Mouse (Mus musculus) hindbrain, embryonic 12.5 days (tissue): ENCODE results near the gene Snapin. TPM values are rescaled to one million over a fixed set of nuclear protein-coding genes. Genes with fewer than 3 reads are reported as not detected.

Source experiments
- ATAC-seq: fragments of 200-750 bp; cut with Nextera tagmentation; 2 replicates; pipeline ENCODE4 v1.8.0; 2017; ENCODE audit warnings: moderate TSS enrichment; ENCODE audit not compliant: low FRiP score
- H3K27ac ChIP-seq: fragments of 300-500 bp; sonication (generic); 2 replicates; pipeline ENCODE4 v1.5.1; 2016; ENCODE audit warnings: mild to moderate bottlenecking
- H3K27me3 ChIP-seq: fragments of 300-500 bp; sonication (generic); 2 replicates; pipeline ENCODE4 v1.6.1; 2016; ENCODE audit warnings: mild to moderate bottlenecking
- H3K36me3 ChIP-seq: fragments of 300-500 bp; sonication (generic); 2 replicates; pipeline ENCODE4 v1.6.1; 2016; ENCODE audit warnings: mild to moderate bottlenecking
- H3K4me1 ChIP-seq: fragments of 300-500 bp; sonication (generic); 2 replicates; pipeline ENCODE4 v1.6.1; 2016
- H3K4me2 ChIP-seq: fragments of 300-500 bp; sonication (generic); replicated peaks from 2 replicates; pipeline ENCODE4 v1.6.1; 2016; ENCODE audit warnings: mild to moderate bottlenecking
- H3K4me3 ChIP-seq: fragments of 300-500 bp; sonication (generic); 2 replicates; pipeline ENCODE4 v1.5.1; 2016; ENCODE audit warnings: mild to moderate bottlenecking
- H3K9ac ChIP-seq: fragments of 300-500 bp; sonication (generic); 2 replicates; pipeline ENCODE4 v1.6.1; 2016; ENCODE audit warnings: mild to moderate bottlenecking, moderate library complexity
- H3K9me3 ChIP-seq: fragments of 300-500 bp; sonication (generic); replicated peaks from 2 replicates; pipeline ENCODE4 v1.6.1; 2016; ENCODE audit warnings: mild to moderate bottlenecking
- WGBS: fragments of 180-500 bp; shearing (Covaris S2); methylation state at CpG from one replicate; pipeline ENCODE4 v1.1.7; 2016; 5-methylcytosine and 5-hydroxymethylcytosine counted together
- polyA plus RNA-seq: library from polyadenylated mRNA; unstranded; fragments of >200 nt; fragmentation: Nextera tagmentation; extraction: Ambion mirVana; gene quantifications from 2 replicates; pipeline ENCODE4 v1.2.1, GENCODE M21; 2016

Snapin gene
- polyA plus RNA-seq, 1 experiment from 2014 or later, result 80.6 TPM

DNA sequence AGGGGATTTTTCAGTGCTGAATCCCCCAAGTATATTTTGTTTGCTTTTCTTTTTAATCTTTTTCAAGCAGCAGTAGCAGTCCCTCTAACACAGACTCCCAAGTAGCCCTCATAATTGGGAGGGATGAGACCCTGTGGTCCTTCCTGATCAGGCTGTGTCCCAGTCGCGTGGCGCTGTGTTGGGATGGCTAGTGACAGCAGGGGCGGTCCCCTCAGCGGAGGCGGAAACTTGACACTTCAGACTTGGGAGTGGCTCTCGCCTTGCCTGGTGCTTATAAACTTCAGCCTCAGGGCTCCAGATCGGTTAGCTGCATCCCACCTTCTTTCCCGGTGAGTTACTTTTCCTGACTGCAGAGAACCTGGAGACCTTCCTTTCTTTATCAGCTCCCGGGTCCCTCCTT, 23.9 kb upstream of the Snapin start:
- 1% methylated on average over 10 of the region's 10 CpGs for WGBS
- no peaks in the 10 kb centered on the region for H3K36me3 ChIP-seq
- H3K4me1 ChIP-seq, result peaks cover 14% of the 10 kb centered on the region; the same call in 1 of the 2 replicates
- peak overlapping the region; percentile 64 for H3K4me2 ChIP-seq
- H3K27ac ChIP-seq, result no peak overlapping the region
- H3K27me3 ChIP-seq, result peaks cover 41% of the 10 kb centered on the region
- peak overlapping the region; percentile 29 for H3K4me3 ChIP-seq
- peak overlapping the region; percentile 10; the same call in 1 of the 2 replicates for H3K9ac ChIP-seq
- H3K9me3 ChIP-seq, result no peaks in the 10 kb centered on the region
- peak; percentile 52; the same call in 1 of the 2 replicates for ATAC-seq

DNA sequence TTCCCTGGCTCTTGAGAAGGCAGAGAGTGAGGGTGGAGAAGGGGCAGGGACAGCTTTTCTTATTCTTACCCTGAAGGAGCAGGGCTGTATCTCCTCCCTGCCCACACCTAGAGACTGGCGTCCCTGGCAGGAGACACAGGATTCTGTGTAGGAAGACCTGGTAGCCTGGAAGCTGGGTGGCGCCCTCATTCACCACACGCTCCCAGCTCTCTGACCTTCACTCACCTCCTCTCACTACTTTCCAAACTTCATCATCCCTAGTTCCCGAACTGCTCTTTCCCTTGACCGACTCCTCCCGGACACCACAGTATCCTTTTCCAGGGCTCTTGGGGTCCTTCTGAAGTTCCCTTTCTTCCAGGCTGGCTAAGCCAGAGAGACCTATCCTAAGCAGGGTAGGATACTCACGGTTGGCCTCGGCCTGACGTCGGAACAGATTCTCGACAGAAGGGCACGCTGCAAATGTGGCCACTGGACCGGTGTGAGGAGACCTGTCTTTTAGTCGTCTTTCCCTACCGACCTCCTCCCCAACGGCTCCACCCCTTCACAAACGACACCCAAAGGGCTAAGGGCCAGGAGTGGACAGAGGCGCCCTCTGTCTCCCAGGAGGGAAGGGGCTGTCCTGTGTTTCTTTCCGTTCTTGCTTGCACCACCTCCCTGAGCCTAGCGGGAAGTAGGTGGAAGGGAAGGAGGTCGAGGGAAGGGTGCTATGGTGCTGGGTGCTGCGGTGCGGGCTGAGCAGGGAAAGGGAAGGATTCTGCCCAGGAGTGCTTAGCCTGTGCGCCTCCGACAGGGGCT, 23.2 kb upstream of the Snapin start, which contains the start of the genes S100a1 and S100a13:
Gene S100a1 (minus strand): TSS at position 597 of the 795 bp plus-strand sequence.
Gene S100a13 (plus strand): TSS at position 640 of the 795 bp plus-strand sequence.
- Histone ChIP-seq H3K4me1 (peaks cover 14% of the 10 kb centered on the region; the same call in 1 of the 2 replicates), H3K4me3 (peak within 1 kb of the TSS; percentile 29), H3K9ac (peak within 1 kb of the TSS; percentile 46), H3K4me2 (peak within 1 kb of the TSS; percentile 64), H3K36me3 (no peaks in the 10 kb centered on the region), H3K9me3 (no peaks in the 10 kb centered on the region), H3K27me3 (peaks cover 41% of the 10 kb centered on the region), H3K27ac (no peak within 1 kb of the TSS)
- WGBS, result 4% methylated on average over 25 of the region's 25 CpGs
- peak; percentile 26; the same call in 1 of the 2 replicates for ATAC-seq

DNA sequence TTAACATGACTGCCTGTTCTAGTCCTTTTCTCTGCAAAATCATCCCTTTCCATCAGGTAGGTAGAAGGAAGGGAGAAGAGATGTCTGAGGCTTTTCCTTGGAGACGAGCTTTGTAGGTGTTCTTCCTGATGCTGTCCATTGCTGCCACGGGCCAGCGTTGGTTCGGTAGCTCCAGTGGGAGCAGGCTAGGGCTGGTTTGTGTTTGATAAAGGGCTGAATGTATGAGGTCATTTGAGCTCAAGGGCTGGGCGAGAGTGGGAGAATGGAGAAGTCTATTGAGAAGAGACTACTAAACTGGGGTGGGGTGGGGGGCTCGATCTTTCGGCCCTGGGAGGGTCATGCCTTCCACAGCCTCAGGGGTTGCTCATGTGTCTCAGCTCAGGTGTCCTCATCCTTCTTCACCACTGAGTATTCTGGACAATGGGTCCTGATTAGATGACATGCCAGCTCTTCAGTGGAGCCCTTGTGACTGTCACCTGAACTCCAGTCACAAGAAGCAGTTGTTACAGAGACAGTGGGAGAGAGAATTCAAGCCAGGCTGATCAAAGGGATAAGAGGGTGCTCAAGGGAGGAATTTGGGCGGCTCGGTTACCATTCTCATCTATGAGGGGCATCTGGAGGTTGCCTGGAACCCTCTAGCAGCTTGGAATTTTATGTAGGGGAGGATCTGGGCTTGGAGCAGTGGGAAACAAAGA, 22.3 kb upstream of the Snapin start:
- no peak for ATAC-seq
- H3K4me1 ChIP-seq, result peaks cover 16% of the 10 kb centered on the region
- H3K36me3 ChIP-seq, result no peaks in the 10 kb centered on the region
- no peak overlapping the region for H3K4me3 ChIP-seq
- H3K27me3 ChIP-seq, result peaks cover 41% of the 10 kb centered on the region
- WGBS, result 75% methylated on average over 9 of the region's 9 CpGs
- H3K27ac ChIP-seq, result no peak overlapping the region
- no peak overlapping the region; the same call in 1 of the 2 replicates for H3K4me2 ChIP-seq
- H3K9ac ChIP-seq, result no peak overlapping the region
- H3K9me3 ChIP-seq, result no peaks in the 10 kb centered on the region

DNA sequence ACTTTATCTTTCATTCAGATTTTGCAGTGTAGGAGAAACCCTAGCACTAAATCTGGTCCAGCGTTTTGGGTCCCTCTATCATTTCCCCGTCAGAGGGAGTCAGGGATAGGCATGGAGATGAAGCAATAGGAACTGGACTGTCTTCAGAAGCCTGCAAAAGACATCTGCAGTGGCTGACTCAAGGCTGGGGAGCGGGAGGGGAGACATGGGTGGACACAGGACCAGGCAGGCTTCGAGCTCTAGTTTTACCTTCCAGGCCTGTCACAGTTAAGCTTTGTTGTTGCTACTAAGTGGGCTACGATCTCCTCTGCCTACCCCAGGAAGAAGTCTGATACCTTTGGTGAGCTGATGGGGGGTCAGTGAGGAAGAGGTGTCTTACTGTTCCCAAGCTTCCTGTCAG, 21.4 kb upstream of the Snapin start:
- H3K4me2 ChIP-seq, result no peak overlapping the region
- peaks cover 24% of the 10 kb centered on the region for H3K4me1 ChIP-seq
- 0 out of 2 replicates have a peak, but pooled peaks cover 2% of the 10 kb centered on the region for H3K36me3 ChIP-seq
- H3K4me3 ChIP-seq, result no peak overlapping the region
- H3K9ac ChIP-seq, result no peak overlapping the region
- no peak for ATAC-seq
- 85% methylated on average over 5 of the region's 5 CpGs for WGBS
- H3K27me3 ChIP-seq, result peaks cover 41% of the 10 kb centered on the region
- no peak overlapping the region for H3K27ac ChIP-seq
- no peaks in the 10 kb centered on the region for H3K9me3 ChIP-seq

DNA sequence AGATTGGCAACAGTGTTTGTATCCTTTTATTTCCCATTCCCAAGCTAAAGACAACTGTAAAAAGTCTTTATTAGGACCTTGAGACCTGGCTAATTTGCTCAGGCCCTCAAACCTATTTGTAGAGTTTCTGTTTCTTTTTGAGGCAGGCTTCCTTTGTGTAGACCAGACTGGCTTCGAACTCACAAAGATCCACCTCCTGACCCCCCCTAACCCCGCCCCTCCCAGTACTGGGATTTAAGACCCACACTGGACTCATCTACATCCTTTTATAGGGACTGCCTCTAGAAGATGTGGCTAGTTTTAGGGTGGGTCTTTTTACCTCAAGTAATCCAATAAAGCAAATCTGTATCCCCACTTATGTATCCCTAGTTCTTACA, 18.9 kb upstream of the Snapin start:
- 0 out of 2 replicates have a peak overlapping the region, but pooled peaks have one; percentile 94 for H3K27ac ChIP-seq

DNA sequence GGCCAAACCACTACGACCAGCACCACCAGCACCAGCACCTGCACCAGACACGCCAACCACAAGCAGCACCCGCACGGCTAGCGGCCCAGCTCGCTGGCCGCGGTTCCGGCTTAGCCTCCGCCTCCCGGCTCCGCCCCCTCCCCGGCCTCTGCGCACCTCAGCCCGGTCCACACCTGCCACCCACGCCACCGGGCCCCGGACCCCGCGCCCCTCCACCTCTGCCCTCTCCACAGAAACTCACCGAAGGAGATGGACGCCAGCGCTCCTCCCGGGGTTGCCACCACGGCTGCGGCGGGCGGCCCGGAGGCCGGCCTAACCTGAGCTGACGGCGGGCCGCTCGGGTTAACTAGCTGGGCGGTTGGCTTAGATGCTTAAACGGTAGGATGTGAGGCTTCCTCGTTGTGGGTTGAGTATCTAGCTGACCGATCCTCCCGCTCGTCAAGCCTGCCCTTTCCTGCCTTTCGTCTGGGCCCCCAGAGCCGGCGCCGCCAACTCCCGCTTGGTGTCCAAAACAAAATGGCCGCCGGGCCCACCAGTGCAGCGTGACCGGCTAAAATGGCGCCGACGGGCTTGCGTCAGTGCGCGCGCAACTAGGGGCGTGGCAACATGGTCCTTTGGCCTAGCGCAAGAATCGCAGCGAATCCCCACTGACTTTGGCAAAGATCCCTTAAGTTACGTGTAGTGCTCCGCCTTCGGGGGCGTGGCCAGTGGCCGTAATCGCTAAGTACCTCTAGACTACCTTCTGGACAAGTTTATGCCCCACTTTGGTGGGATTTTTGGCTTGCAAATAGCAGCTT, 18.3 kb upstream of the Snapin start, which contains the start of gene Chtop:
Gene Chtop (minus strand): TSS at position 549 of the 797 bp plus-strand sequence.
- Histone ChIP-seq H3K27me3 (peaks cover 23% of the 10 kb centered on the region), H3K36me3 (peaks cover 32% of the 10 kb centered on the region), H3K4me3 (peak within 1 kb of the TSS; percentile 91), H3K9me3 (no peaks in the 10 kb centered on the region), H3K9ac (peak within 1 kb of the TSS; percentile 95), H3K4me2 (peak within 1 kb of the TSS; percentile 79), H3K4me1 (peaks cover 15% of the 10 kb centered on the region), H3K27ac (peak within 1 kb of the TSS; percentile 94)
- whole genome bisulfite sequencing, result under 1% methylated on average over 65 of the region's 66 CpGs
- ATAC-seq, result peak; percentile 93

More for the DNA sequence above, 18.9 kb upstream of the Snapin start:
- 8% methylated on average over 2 of the region's 2 CpGs for WGBS
- peaks cover 19% of the 10 kb centered on the region for H3K4me1 ChIP-seq
- no peak overlapping the region for H3K9ac ChIP-seq
- H3K9me3 ChIP-seq, result no peaks in the 10 kb centered on the region
- H3K4me3 ChIP-seq, result peak overlapping the region; percentile 91
- H3K27me3 ChIP-seq, result peaks cover 29% of the 10 kb centered on the region
- ATAC-seq, result peak; percentile 35
- H3K36me3 ChIP-seq, result peaks cover 26% of the 10 kb centered on the region
- peak overlapping the region; percentile 79 for H3K4me2 ChIP-seq

DNA sequence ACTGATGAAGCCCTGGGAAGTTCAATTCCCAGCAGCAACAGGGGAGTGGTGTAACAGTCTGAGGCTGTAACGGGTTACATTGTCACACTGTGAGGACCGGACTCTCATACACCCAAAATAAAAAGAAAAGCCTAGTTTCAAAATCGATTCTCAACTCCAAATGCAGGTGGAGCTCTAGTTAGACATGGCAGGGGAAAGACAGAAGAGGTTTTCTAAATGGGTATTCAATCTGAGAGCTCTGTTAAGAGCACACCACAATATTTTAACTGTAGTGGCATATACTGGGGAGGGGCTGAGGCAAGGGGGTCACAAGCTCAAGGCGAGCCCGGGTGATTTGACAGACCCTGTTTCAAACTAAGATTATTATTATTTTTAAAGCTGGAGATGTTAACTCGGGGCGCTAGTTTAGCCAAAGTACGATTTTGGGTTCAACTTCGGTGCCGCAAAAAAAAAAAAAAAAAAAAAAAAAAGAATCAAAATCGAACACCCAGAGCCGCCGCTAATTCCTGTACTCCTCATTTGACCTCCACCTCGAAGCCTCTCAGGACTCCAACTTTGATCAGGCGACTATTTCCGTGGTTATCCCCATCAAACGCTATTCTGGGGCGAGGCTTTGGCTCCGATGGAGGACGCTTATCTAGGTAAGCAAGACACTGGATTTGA, 17.6 kb upstream of the Snapin start:
- peaks cover 16% of the 10 kb centered on the region for H3K27me3 ChIP-seq
- no peak for ATAC-seq
- 4% methylated on average over 20 of the region's 20 CpGs for WGBS

DNA sequence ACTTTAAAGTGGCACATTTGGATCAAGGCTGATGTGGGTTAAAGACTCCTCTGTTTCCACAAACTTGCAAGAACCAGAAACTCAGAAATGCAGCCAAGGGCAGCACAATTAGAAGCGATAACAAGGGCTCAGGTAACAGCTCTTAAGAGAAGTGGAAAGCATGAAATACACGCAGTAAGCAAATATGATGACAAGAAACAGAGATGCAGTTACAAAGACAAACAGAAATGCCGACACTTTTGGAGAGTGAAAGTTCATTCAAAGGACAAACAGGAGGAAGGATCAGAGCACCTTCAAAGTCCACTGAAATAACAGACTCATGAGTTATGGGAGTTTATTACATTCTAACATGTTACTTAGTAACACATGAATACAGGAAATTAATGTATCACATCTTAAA, 15.5 kb upstream of the Snapin start:
- no peak overlapping the region for H3K9ac ChIP-seq
- H3K4me3 ChIP-seq, result no peak overlapping the region
- H3K27ac ChIP-seq, result no peak overlapping the region
- H3K9me3 ChIP-seq, result no peaks in the 10 kb centered on the region
- no peak overlapping the region for H3K4me2 ChIP-seq
- peaks cover 5% of the 10 kb centered on the region; the same call in 1 of the 2 replicates for H3K27me3 ChIP-seq
- ATAC-seq, result no peak
- peaks cover 13% of the 10 kb centered on the region for H3K4me1 ChIP-seq
- WGBS, result 95% methylated on average over 3 of the region's 3 CpGs
- H3K36me3 ChIP-seq, result peaks cover 59% of the 10 kb centered on the region

More for the DNA sequence above, 17.6 kb upstream of the Snapin start:
- peak overlapping the region; percentile 94 for H3K27ac ChIP-seq
- peaks cover 38% of the 10 kb centered on the region for H3K36me3 ChIP-seq
- H3K4me3 ChIP-seq, result peak overlapping the region; percentile 91
- peak overlapping the region; percentile 95 for H3K9ac ChIP-seq
- peak overlapping the region; percentile 79 for H3K4me2 ChIP-seq
- no peaks in the 10 kb centered on the region for H3K9me3 ChIP-seq
- H3K4me1 ChIP-seq, result peaks cover 13% of the 10 kb centered on the region

DNA sequence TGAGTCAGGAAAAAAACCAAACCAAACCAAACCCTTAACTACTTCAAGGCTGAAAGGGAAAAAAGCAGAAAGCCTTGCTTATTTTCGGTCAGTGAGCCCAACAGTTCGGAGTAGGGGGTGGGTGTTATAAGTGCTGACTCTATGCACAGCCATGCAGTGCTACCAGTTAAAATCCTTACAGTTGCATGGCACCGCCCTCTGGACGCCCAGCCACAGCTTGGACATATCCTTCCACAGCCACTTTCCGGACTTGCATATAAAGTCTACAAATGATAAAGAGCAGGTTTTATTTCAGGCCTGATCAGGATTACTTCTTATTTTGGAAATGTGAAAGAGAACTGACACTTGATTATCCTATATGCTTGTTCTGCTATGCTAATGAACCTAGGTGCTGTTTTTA, 14.4 kb upstream of the Snapin start:
- no peaks in the 10 kb centered on the region for H3K9me3 ChIP-seq
- H3K4me2 ChIP-seq, result no peak overlapping the region
- peaks cover 66% of the 10 kb centered on the region for H3K36me3 ChIP-seq
- no peak overlapping the region for H3K4me3 ChIP-seq
- no peak overlapping the region for H3K27ac ChIP-seq
- 94% methylated on average over 5 of the region's 5 CpGs for WGBS
- ATAC-seq, result no peak
- no peaks in the 10 kb centered on the region for H3K27me3 ChIP-seq
- peaks cover 13% of the 10 kb centered on the region for H3K4me1 ChIP-seq
- H3K9ac ChIP-seq, result no peak overlapping the region

DNA sequence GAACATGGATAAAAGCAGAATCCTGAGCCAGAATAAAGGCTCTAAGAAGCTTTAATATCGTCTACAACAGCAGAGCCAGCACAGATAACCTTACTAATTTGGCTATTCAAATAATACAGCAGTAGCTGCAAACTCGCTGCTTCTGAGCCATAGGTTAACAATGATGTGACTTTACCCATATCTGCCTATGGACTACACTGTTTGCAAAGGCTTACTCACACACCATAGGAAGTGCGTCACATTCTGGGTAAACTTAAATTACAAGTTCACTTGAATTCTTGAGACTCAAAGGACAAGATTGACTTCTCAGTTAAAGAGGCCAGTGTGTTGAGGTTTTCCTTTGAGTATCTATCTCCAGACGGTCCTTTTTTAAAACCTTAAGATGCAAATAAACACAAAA, 12.6 kb upstream of the Snapin start:
- Histone ChIP-seq H3K4me3 (no peak overlapping the region), H3K27ac (no peak overlapping the region), H3K4me2 (no peak overlapping the region), H3K4me1 (peaks cover 13% of the 10 kb centered on the region), H3K9me3 (no peaks in the 10 kb centered on the region), H3K36me3 (peaks cover 84% of the 10 kb centered on the region), H3K9ac (no peak overlapping the region), H3K27me3 (no peaks in the 10 kb centered on the region)
- no peak for ATAC-seq
- WGBS, result 90% methylated on average over 4 of the region's 4 CpGs

DNA sequence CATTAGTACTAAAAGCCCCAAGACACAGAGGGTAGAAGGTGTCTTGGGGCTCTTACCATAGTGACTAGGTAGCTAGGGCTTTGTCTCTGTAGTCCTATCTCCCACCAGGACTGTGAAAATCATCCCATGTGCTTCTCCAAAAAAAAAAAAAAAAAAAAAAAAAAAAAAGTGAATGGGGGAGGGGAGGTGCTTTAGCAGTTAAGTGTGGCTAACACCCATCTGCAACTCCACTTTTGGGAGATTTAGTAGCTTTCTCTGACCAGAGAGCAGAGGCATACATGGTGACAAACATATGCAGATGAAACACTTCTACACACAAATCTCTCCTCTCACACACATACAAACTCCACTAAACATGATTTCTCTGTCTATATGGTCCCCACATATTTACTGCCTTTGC, 6.8 kb upstream of the Snapin start:
- peaks cover 75% of the 10 kb centered on the region for H3K36me3 ChIP-seq
- ATAC-seq, result no peak

More for the DNA sequence above, 6.8 kb upstream of the Snapin start:
- H3K27me3 ChIP-seq, result no peaks in the 10 kb centered on the region
- no peaks in the 10 kb centered on the region for H3K9me3 ChIP-seq
- H3K4me1 ChIP-seq, result no peaks in the 10 kb centered on the region
- H3K4me3 ChIP-seq, result no peak overlapping the region
- no peak overlapping the region for H3K27ac ChIP-seq
- H3K4me2 ChIP-seq, result no peak overlapping the region
- H3K9ac ChIP-seq, result no peak overlapping the region
